In the genomic region with DNA sequence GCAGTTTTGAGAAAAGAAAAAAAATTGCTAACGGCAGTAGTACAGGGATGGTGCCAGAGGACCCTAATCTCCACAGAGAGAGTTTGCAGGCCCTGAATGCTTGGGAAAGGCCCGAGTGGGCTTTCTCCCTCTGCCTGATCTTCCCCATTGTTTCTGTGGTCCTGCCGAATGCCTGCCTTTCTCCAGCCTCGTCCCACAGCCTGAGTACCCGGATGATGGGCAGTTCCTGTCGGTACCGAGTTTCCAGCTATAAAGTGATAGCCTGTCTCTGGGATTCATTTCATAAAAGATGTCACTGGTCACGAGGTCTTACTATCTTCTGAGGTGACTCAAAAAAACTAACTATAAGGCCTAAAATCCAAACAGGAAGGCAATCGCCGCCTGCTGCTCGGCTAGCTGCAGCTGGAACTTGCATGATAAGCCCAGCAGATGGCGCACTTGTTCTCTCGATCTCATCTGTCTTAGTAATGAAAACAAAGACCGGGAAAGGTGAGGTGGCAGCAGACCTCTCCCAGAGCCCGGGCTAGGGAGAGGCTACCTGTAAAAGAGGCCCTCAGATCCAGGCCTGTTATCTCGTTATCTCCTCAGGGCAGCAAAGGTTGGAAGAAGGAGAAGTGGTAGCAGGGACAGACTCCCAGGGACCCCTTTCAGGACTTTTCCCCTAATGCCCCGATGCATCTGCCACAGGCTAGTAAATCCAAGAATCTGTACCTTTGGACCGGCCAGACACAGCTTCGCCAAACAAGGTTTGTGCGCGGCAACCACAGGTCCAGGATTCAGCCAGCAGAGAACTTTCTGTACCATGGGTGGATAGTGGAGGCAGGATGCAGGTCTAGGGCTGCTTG, we compare ENCODE assay signal across 8 mouse cellular contexts. TPM values are rescaled to one million over a fixed set of nuclear protein-coding genes. Genes with fewer than 3 reads are reported as not detected.
DNase-seq lines count a peak whose midpoint lies in the region; ATAC-seq lines count a peak whose summit lies in the region.

No protein-coding gene starts in this region.

- peak; percentile 90 for DNase-seq in adipocyte (ENCODE audit: low spot score)
- peak; percentile 93 for DNase-seq in embryo, embryonic 10.5 days (ENCODE audit: low spot score)
- DNase-seq in gastrocnemius, postnatal 36 days = peak; percentile 61 to 62
- DNase-seq in left cerebral cortex, postnatal 14 days (ENCODE audit: low spot score in 2 of 2) = peak; percentile 84 to 91
- DNase-seq in mesoderm, embryonic 11.5 days (ENCODE audit: low read depth, low spot score) = peak; percentile 90
- peak; percentile 69 to 78 for DNase-seq in right cerebral cortex, postnatal 36 days (ENCODE audit: low spot score in 2 of 2)
- peak; percentile 57 to 80 for DNase-seq in urinary bladder, postnatal 4 days (ENCODE audit: low spot score in 2 of 2)

- H3K4me1 ChIP-seq in intestine, embryonic 15.5 days (replicated peaks) = peaks cover 5% of the 10 kb centered on the region; the same call in 1 of the 2 replicates

- H3K27ac ChIP-seq in intestine, embryonic 15.5 days = no peak overlapping the region

- peak overlapping the region; percentile 59 for H3K4me2 ChIP-seq in intestine, embryonic 15.5 days (replicated peaks)

- H3K36me3 ChIP-seq in intestine, embryonic 15.5 days = no peaks in the 10 kb centered on the region

- H3K4me3 ChIP-seq in intestine, embryonic 15.5 days (replicated peaks) = peak overlapping the region; percentile 13

- intact Hi-C loops in gastrocnemius, postnatal 36 days (cut with DNase I) = loop anchor here (2.0 to 5.0 kb wide), 3 partner anchors 117 to 547 kb away; partner anchors contain the start of gene Fjx1
- intact Hi-C loops in left cerebral cortex, postnatal 14 days (cut with DNase I) = loop anchor here (5.0 kb wide), 4 partner anchors 97 to 547 kb away; partner anchors contain the start of gene Fjx1

- no peaks in the 10 kb centered on the region for H3K27me3 ChIP-seq in intestine, embryonic 15.5 days (replicated peaks)

- ATAC-seq in intestine, embryonic 15.5 days = peak; percentile 87

- no peaks in the 10 kb centered on the region for H3K9me3 ChIP-seq in intestine, embryonic 15.5 days

- peak overlapping the region; percentile 5 for H3K9ac ChIP-seq in intestine, embryonic 15.5 days

- WGBS in intestine, embryonic 15.5 days = 23% methylated on average over 21 of the region's 21 CpGs

RNA-seq across cellular contexts. Expression of gene Commd9, which starts 19.7 kb away (rescaled TPM):
- total RNA-seq in gastrocnemius, postnatal 36 days (2021) = 10 to 100 TPM; 30.6 to 32.4 TPM
- 65.5 and 68.2 TPM in 2 replicates for polyA plus RNA-seq in intestine, embryonic 15.5 days (2015; fragmentation: Nextera tagmentation; extraction: Ambion mirVana)
- 10 to 100 TPM; 39.2 to 42.4 TPM for total RNA-seq in left cerebral cortex, postnatal 14 days (2021)

RNA-seq across cellular contexts. Expression of gene Prr5l, which starts 22.9 kb away (rescaled TPM):
- 1 to 10 TPM in 1 of 2 experiments, under 1 TPM in 1; 0.62 to 1.5 TPM for total RNA-seq in gastrocnemius, postnatal 36 days (2021)
- 16.5 and 16.9 TPM in 2 replicates for polyA plus RNA-seq in intestine, embryonic 15.5 days (2015; fragmentation: Nextera tagmentation; extraction: Ambion mirVana)
- total RNA-seq in left cerebral cortex, postnatal 14 days (2021) = 1 to 10 TPM; 2.6 to 4.6 TPM
